Mouse (Mus musculus) myocyte (in vitro differentiated cells): ENCODE measurements around the gene Pogk.

ENCODE experiments used
- POLR2A ChIP-seq: IDR thresholded peaks from one replicate; pipeline ENCODE4 v1.6.1; 2011; ENCODE audit warnings: low read depth, mild to moderate bottlenecking, control low read depth, moderate library complexity; ENCODE audit not compliant: insufficient read length
- TCF12 ChIP-seq: IDR thresholded peaks from one replicate; pipeline ENCODE4 v1.6.1; 2011; ENCODE audit warnings: mild to moderate bottlenecking, control low read depth; ENCODE audit not compliant: poor library complexity, insufficient read depth, severe bottlenecking

- no peak for TF ChIP-seq POLR2A
- no peak for TF ChIP-seq TCF12
These were observed 62.8 kb downstream of the Pogk start for GRCm38 (mm10) chr1:166346906-166347305.
